Mouse (Mus musculus) megakaryocyte, adult 5-6 weeks (primary cell): ENCODE data around the gene Mbnl2. TPM values are rescaled to one million over a fixed set of nuclear protein-coding genes. Genes with fewer than 3 reads are reported as not detected.

Source experiments
- ATAC-seq: 2 replicates; pipeline ENCODE4 v1.8.0; 2016; ENCODE audit warnings: mild to moderate bottlenecking, inconsistent platforms; ENCODE audit not compliant: poor library complexity, severe bottlenecking
- total RNA-seq, 2 experiments: library from RNA; stranded (forward) in 1 of 2; stranded (reverse) in 1 of 2; fragments of 153-499, 151-499 nt in 1 of 2; fragments of 221-1000, 200-1000 nt in 1 of 2; gene quantifications; 2 replicates each; pipeline versions ENCODE4 v1.2.3 to v1.2.4; 2015 to 2017

Mbnl2 gene
- total RNA-seq, 2 experiments from 2014 or later = 94.7 to 132 TPM

DNA sequence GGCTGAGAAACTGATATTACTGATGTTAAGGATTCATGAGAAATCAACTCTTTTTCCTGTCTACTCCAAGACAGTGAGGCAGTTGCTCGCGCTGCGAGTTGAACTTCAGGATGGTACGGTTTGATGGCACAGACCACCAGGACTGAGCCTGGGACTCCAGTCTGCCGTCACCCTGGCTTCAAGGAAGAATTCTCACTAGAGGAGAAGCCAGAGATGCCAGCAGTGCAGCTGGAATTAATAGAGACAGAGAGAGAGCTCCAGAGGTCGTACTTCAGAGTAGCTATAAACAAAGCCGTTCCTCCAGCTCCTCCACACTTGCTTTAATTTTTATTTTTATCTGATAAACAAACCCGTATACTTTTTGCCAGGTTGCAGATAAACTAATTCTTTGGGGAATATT lies 102.5 kb downstream of the Mbnl2 start:
- no peak for ATAC-seq

DNA sequence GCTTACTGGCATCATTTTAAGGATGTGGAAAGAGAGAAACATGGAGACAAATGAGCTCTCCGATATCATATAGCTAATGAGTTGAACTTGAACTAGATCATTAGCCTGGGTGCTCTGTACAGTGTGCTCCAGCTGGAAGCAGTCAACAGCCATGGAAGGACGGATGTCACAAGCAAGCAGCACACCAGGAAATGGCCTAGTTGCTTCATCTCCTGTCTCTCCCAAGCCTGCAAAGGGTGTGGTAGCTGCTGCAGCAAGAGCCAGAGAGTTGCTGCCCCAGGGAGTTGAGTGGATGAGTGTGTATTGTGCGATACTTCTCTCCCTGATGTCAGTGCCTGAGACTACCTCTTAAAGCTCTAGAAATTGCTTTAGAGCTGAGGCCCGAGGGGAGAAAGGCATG lies 104.2 kb downstream of the Mbnl2 start:
- ATAC-seq = peak; percentile 96

DNA sequence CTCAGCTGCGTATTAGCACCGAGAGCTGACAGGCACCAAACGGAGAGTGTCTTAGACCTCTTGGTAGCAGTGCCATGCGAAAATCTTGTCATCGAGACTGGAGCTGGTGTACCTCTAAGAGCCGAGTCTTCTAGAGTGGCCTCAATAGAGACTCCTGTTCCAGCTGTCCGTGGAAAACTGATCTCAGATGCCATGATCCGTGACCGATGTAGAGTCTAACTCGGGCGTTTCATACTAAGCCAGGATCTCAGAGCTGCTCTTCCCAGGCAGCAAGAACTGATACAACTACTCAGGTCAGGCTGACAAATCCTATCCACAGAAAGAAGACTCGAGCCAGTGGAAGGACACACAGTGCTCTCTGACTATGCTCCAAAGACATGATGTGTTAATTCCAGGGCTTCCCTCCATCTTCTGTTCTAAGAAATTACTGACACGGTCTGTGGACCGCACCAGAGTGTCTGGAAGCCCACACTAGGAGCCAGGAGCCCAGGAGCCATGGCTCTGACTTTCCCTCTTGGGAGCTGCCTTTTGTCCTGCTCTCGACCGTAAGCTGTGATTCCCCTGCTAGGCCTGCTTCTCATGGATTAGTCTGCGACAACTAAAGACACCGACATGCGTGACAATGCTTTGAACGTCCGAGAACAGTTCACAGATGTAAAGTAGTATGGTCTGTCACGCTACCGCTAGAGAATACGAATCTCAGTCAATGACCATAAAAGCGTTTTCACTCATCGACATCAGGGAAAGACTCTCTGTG lies 106.1 kb downstream of the Mbnl2 start:
- no peak for ATAC-seq

DNA sequence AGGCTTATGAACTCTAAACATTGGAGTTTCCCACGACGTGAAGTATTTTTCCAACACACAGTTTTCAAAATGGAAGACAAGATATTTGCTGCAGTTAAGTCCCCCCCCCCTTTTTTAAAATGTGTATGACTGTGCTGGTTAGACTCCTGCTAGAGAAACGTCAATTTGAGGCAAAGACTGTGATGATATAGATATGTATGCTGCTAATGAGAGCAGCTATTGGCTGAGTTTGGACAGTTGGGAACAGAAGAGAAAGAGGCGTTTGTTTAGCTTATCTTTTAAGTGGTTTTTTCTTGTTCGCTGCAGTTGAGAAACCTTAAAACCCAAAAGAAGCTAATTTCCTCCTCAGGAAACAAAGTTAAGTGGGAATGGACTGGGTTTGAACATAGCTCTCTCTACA lies 106.7 kb downstream of the Mbnl2 start:
- no peak for ATAC-seq

DNA sequence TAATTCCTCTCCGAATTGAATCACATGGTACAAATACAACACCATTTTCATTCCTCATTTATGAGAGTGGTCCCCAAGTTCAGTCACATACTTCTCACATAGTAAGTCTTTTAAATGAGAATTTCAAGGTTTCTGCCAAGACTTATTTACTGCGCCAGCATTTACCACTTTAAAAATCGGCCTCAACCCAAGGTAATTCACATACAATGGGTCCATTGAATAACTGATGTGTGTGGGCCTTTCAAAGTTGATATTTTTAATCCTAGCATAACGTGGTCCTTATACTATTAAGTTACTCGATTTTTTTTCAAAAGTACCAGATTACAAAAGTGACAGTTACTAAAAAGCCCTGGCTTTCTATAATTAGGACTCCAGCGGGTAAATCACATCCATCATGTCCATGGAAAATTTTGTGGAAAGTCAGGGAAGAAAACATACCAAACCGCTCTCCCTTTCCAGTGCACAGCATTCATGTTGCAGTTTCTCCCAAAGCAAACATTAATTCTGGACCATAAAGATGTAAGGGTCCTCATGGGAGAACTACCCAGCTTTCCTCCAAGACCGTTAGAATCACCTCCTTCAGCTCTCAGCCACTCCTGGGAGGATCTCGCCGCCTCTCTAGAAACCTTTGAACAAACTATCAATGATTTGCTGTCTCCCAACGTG lies 107.8 kb downstream of the Mbnl2 start:
- ATAC-seq = no peak

DNA sequence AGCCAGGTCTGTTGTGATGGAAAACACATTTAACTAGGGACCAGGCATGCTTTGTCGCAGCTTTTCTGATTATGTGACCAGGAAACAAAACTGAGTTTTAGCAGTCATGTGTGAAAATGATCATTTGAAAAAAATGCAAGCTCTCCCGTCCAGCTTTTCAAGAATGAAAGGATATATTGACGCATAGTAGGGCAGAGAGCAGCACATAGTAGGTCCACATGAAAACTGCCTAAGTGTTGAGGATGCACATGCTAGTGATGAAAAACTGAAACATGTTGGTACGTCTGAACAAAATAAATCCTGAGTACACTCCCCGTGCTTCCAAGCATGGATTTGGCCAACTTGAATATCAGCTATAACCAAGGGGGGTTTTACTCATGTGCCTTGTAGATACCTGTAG lies 109.1 kb downstream of the Mbnl2 start:
- ATAC-seq = no peak

DNA sequence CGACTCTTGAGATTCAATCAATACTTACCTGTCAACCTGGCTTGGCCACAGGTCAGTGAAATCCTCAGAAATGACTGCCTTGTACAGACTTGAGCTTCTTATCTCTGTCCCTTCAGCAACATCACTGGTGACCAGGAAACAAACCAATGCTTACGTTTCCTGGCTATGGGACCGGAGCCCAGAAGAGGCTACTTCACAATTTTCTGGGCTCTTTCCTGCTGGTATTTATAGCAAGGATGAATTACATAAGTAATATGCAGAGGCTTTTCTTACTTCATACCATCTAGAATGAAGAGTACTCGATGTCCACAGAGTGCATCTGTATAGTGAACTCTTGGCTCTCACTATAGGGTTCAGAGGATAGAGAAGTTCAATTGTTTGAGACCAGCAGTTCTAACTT lies 111.8 kb downstream of the Mbnl2 start:
- ATAC-seq = peak; percentile 56

DNA sequence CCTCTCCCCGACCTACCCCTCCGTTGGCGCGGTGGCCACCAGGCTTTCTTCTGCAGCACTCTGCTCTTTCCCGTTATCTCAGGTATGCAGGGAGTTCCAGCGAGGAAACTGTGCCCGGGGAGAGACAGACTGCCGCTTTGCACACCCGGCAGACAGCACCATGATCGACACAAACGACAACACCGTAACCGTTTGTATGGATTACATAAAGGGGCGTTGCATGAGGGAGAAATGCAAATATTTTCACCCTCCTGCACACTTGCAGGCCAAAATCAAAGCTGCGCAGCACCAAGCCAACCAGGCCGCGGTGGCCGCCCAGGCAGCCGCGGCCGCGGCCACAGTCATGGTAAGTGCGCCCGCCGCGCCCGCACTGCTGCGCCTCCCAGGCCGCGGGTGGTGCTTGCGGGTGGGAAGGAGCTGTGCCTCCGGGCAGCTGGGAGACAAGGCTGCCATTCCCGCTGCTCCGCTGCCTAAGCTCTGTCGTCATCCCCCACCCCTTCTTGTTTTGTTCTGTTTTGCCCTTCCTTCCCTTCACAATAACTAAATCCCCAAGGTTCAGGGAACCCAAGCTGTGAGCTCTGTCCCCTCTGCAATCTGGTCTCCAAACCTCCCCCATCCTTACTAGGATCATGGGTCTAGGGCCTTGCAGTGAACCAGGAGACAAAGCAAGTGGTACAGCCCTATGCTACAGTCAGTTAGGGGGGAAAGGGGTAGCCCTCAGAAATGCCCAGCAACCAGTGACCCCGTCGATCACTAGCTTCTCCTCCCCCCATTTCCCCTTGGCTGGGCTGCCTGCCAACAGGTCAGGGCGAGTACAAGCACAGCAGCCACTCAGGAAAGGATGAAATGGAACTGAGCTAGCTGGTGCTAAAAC lies 113.6 kb downstream of the Mbnl2 start:
- no peak for ATAC-seq

DNA sequence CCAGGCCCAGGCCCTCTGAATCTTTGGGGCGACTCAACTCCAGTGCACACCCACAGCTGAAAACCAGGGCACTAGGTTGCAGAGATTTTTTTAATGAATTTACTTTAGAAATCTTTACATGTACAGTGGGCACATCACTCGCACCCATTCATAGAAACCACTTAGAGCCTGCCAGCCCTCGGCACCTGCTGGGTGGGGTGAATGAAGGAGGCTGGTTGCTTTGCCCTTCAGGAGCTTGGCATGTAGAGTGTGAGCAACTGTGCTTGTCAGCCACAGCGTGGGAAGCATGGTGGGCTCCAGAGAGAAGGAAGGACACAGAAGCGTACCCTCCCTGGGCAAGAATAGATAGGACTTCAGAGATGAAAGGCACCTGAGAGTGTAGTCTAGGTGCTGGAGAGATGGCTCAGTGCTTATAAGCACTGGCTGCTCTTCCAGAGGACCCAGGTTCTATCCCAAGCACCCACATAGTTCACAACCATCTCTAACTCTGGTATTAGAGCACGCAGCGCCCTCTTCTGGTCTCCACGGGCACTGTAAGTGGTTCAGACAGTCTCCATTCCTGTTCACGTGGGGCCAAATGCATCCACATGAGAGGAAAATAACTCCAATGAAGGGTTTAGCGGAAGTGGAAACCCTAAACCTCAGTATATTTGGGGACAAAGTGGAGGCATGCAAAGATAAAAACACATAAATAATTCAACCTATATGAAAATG lies 114.9 kb downstream of the Mbnl2 start:
- ATAC-seq = no peak

DNA sequence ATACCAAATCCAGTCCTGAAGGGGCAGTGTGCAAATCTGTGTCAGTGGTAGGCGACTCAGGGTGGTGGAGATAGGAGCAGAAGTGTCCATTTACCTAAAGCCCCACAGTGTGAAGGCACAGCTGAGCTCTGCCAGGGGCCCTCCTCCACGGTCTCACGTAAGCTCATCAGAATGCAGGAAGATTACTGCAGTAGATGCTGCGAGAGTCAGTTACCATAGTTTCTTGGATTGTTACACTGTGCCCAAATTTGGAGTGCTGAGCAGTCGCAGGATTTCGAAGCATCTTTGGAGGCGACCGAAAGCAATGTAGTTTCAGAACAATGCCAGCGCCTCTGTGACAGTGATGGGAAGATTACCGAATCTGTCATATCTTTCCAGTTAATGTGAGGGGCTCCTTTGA lies 116.2 kb downstream of the Mbnl2 start:
- ATAC-seq = no peak

DNA sequence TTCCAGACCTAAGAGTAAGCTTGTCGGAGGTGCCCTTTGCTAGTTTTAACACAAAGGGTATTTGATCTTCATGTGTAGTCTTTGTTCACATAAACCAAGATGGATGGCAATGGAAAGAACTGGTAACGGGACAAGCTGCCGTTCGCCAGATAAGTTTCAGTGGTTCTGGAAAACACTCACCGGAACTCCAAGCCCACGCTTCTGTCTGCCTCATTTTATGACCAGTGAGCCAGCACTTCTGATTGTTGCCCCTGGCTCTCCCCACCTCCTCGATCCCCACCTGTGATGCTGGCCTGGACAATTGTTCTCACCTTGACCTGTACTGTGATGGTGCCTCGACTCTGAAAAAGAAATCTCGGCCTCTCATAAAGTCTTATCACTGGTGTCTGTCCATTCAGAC lies 117.0 kb downstream of the Mbnl2 start:
- no peak for ATAC-seq

DNA sequence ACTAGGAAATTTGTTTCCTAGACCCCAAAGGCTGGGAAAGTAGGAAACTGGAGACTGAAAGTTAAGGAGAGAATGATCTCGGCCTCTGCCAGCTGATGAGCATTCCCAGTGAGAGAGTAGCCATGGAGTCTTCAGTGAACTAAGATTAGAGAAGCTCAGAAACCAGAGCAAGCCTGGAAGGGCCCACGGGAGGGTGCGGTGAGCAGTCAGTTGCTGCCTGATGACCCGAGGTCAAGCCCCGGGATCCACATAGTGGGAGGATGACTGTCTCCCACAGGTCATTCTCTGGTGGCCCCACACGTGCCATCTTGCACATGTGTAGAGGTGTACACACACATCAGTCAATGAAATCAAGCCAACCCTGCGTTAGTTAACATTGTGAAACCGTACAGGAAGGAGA lies 118.0 kb downstream of the Mbnl2 start:
- no peak for ATAC-seq

DNA sequence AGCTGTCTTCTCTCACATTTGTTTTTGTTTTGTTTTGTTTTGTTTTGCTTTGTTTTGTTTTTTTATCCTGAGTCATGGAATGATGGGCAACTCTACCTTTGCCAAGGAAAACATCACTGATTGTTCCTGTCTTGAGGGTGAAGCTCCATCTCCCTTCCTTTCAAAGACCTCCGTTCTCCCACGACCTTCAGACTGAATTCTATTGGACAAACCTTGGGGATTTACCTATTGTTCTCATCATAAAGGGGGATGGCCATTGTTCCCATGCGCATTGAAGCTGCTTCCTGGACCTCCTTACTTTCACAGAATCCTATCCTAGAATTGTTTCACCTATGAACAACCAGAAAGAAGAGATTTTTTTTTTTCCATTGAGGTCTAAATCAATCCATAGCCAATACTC lies 118.7 kb downstream of the Mbnl2 start:
- no peak for ATAC-seq

DNA sequence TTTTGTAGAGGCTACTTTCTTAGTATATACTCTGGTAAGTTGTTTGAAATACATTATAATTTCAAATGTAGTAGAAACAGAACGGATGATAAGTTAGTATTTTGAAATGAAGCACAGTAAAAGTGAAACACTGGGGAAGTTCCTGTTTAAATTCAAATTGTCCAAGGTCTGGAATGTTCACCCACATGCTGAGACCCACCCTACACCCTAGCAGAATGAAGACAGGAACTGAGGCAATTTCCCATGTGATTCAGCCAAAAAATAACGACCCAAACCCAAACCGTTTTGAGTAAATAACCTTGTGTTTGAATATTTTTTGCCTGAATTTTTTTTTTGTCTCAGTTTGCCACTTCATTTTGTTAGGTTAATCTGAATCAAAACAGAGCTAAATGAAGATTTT lies 119.4 kb downstream of the Mbnl2 start:
- ATAC-seq = peak; percentile 69

DNA sequence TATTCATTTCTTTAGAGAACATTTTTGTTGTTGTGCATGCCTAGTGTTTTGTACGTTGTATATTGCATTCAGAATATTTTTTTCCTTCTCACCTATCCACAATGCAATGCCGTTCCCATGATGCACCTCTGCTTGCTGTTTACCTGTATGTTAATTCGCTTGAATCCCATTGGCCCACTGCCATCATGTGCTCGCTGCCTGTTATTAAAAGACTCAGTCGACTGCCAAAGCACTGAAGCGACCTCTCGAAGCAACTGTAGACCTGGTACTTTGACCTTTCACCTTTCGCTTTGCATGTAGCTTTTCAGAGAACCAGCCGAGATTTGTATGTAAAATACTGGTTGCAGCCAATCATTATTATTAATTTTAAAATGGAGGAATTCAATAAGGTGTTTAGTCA lies 120.0 kb downstream of the Mbnl2 start:
- no peak for ATAC-seq

DNA sequence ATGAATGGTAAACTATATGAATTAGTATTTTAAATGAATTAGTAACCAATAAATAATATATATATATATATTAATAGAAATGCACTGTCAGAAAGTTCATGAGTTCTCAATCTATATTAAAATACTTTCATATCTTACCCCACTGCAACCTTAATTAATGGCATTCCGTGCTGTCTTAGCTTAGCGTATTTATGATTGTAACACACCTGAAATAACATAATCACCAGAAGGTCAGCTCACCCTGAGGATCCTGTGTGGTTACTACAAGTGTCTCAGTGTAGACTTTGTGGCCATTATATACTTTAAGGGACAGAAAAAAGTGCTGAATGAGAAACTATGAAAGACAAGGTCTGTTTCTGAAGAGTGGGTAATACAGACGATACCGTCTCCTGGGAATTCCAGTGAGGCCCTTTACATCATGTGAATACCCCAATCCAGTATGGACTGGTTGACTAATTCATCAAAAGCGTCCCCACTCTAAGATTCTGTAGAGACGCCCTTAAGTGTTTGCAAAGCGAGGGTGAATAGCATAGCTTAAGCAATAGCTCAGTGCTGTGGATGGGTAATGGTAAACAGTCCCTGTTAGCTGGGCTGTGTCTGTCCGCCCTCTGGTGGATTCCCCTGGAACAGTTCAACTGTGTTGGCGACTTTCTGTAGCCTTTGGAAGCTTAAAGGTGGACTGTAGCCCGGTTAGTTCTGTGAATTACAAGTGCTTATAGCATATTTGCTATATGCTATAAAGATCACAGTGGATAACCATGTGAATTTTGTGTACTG lies 122.6 kb downstream of the Mbnl2 start:
- peak; percentile 84 for ATAC-seq

DNA sequence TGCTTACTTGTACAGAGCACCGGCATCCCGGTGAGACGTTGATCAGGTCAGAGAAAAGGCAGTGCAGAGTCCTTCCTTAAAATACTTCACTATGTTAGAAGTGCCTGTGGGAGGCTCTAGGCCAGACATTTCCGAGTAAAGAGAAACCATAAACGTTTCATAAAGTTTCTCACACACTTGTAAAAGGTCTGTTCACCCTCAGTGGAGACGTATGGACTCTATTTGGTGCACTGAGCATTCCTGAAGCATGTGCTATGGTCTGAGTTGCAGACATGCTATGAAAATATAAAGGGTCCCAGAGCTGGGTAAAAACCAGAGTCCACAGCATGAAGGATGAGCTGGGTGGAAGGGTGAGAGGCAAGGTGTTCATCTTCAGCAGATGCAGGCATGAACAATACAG lies 124.1 kb downstream of the Mbnl2 start:
- ATAC-seq = no peak

DNA sequence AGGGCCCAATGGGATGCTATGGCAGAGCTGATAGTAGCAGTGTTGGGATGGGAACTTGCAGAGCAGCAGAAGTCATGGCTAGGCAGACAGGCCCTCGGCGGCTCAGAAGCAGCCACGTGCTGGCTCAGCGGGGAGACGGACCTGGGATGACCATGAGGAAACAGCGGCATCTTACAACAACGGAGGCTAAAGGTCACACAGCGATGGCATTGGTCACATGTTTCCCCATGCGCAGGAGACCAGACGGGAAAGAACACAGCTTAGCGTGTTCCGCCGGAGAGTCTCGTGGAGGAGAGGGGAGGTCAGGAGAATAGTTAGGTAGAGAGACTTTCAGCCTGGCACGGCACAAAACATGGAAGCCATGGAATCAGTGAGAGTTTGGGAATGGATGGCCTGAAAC lies 125.7 kb downstream of the Mbnl2 start:
- ATAC-seq = no peak

DNA sequence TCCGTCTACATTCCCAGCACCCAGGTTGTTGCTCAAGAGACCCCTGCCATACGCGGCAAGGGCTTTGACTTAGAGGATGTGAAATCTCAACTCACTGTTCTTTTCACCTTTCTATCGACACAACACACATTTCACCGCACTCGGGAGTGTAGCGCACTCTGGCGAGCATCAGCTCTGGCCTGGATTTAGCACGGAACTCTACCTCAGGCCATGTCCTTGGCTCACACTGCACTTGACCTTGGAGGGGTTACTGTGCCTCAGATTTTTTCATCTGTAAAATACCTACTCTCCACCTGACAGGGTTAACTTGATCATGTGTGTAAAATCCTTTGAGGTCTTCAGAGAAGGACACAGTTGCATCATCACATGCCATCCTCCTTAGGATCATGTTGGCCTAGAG lies 127.2 kb downstream of the Mbnl2 start:
- no peak for ATAC-seq

DNA sequence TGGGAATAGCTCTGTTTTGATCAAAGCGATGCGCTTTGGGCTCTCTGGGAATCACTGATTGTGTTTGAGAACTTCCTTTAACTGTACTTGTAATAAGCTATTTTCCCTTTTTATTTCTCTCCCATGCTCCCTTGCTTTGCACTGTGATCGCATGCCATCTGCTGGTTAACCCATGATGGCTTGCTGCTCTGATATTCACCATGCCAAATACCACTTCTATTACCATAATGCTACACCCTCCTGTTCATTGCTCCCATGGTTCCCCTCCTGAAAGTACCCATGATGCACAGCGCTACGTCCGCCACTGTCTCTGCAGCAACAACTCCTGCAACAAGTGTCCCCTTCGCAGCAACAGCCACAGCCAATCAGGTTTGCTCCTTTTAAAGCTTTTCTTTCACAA lies 128.9 kb downstream of the Mbnl2 start:
- ATAC-seq = no peak
